Mouse (Mus musculus) telencephalon, adult 2 months (tissue): ENCODE results near the gene Kcnj9.

ENCODE experiments used
- DNase-seq: peaks from one replicate; pipeline ENCODE4 v3.0.0-alpha.2; 2011; ENCODE audit warnings: low read depth, low spot score

Kcnj9 gene

GRCm38 (mm10) chr1:172312768-172313561 lies 16.2 kb downstream of the Kcnj9 start:
- no peak for DNase-seq

- no peak for DNase-seq
These were observed 17.0 kb downstream of the Kcnj9 start for GRCm38 (mm10) chr1:172311921-172312767.

- peak; percentile 94 for DNase-seq
These were observed 17.7 kb downstream of the Kcnj9 start for GRCm38 (mm10) chr1:172311248-172311906.

- peak; percentile 90 for DNase-seq
These were observed 19.3 kb downstream of the Kcnj9 start for GRCm38 (mm10) chr1:172309699-172310398.

- DNase-seq: no peak
These were observed 20.7 kb downstream of the Kcnj9 start for GRCm38 (mm10) chr1:172308409-172308808.

GRCm38 (mm10) chr1:172307936-172308335 lies 21.2 kb downstream of the Kcnj9 start:
- no peak for DNase-seq

- no peak for DNase-seq
These were observed 22.2 kb downstream of the Kcnj9 start for GRCm38 (mm10) chr1:172306885-172307284.

GRCm38 (mm10) chr1:172306196-172306595 lies 22.9 kb downstream of the Kcnj9 start:
- no peak for DNase-seq

GRCm38 (mm10) chr1:172305635-172306034 lies 23.5 kb downstream of the Kcnj9 start:
- no peak for DNase-seq

- DNase-seq: no peak
These were observed 24.0 kb downstream of the Kcnj9 start for GRCm38 (mm10) chr1:172305153-172305552.

- DNase-seq: no peak
These were observed 24.7 kb downstream of the Kcnj9 start for GRCm38 (mm10) chr1:172304443-172304842.

GRCm38 (mm10) chr1:172302851-172303250 lies 26.3 kb downstream of the Kcnj9 start:
- no peak for DNase-seq

- DNase-seq: no peak
These were observed 26.8 kb downstream of the Kcnj9 start for GRCm38 (mm10) chr1:172302311-172302710.

- no peak for DNase-seq
These were observed 27.9 kb downstream of the Kcnj9 start for GRCm38 (mm10) chr1:172301180-172301579.

GRCm38 (mm10) chr1:172300247-172300646 lies 28.9 kb downstream of the Kcnj9 start:
- DNase-seq: no peak

GRCm38 (mm10) chr1:172299528-172299927 lies 29.6 kb downstream of the Kcnj9 start:
- DNase-seq: no peak

GRCm38 (mm10) chr1:172297611-172298537 lies 31.2 kb downstream of the Kcnj9 start, which contains the start of gene Atp1a2:
TSS of gene Atp1a2 (minus strand) at chr1:172298064.
- no peak for DNase-seq

GRCm38 (mm10) chr1:172296816-172297510 lies 32.2 kb downstream of the Kcnj9 start:
- no peak for DNase-seq

GRCm38 (mm10) chr1:172295751-172296197 lies 33.3 kb downstream of the Kcnj9 start:
- no peak for DNase-seq

- DNase-seq: no peak
These were observed 35.7 kb downstream of the Kcnj9 start for GRCm38 (mm10) chr1:172293449-172293848.
